Mouse (Mus musculus) ES-Bruce4 (cell line): Measurements from ENCODE around the gene Clmn.

ENCODE experiments used
- CTCF ChIP-seq: IDR thresholded peaks from one replicate; pipeline ENCODE4 v1.8.1; 2011; ENCODE audit warnings: low read depth, low read length
- POLR2A ChIP-seq: IDR thresholded peaks from one replicate; pipeline ENCODE4 v1.8.1; 2011; ENCODE audit warnings: low read length; ENCODE audit not compliant: insufficient read depth

- TF ChIP-seq POLR2A, result no peak
- no peak for TF ChIP-seq CTCF
Observed at GRCm38 (mm10) chr12:104808421-104809067, 56.3 kb downstream of the Clmn start.
